Mouse (Mus musculus) neural tube, embryonic 12.5 days (tissue): ENCODE data around the gene Etfrf1. TPM values are rescaled to one million over a fixed set of nuclear protein-coding genes. Genes with fewer than 3 reads are reported as not detected.

Experiments used
- ATAC-seq: fragments of 200-750 bp; cut with Nextera tagmentation; 2 replicates; pipeline ENCODE4 v1.8.0; 2017; ENCODE audit warnings: low read depth, mild to moderate bottlenecking, moderate TSS enrichment, moderate library complexity; ENCODE audit not compliant: low FRiP score
- H3K27ac ChIP-seq: fragments of 300-500 bp; sonication (generic); 2 replicates; pipeline ENCODE4 v1.5.1; 2016
- H3K27me3 ChIP-seq: fragments of 300-500 bp; sonication (generic); replicated peaks from 2 replicates; pipeline ENCODE4 v1.6.1; 2016; ENCODE audit warnings: mild to moderate bottlenecking
- H3K36me3 ChIP-seq: fragments of 300-500 bp; sonication (generic); 2 replicates; pipeline ENCODE4 v1.6.1; 2016; ENCODE audit warnings: mild to moderate bottlenecking
- H3K4me1 ChIP-seq: fragments of 300-500 bp; sonication (generic); 2 replicates; pipeline ENCODE4 v1.6.1; 2016
- H3K4me2 ChIP-seq: fragments of 300-500 bp; sonication (generic); replicated peaks from 2 replicates; pipeline ENCODE4 v1.6.1; 2016; ENCODE audit warnings: mild to moderate bottlenecking
- H3K4me3 ChIP-seq: fragments of 300-500 bp; sonication (generic); 2 replicates; pipeline ENCODE4 v1.5.1; 2016
- H3K9ac ChIP-seq: fragments of 300-500 bp; sonication (generic); 2 replicates; pipeline ENCODE4 v1.6.1; 2016; ENCODE audit warnings: mild to moderate bottlenecking
- H3K9me3 ChIP-seq: fragments of 300-500 bp; sonication (generic); 2 replicates; pipeline ENCODE4 v1.6.1; 2016; ENCODE audit warnings: mild to moderate bottlenecking
- WGBS: fragments of 180-500 bp; shearing (Covaris S2); methylation state at CpG from one replicate; pipeline ENCODE4 v1.1.7; 2016; 5-methylcytosine and 5-hydroxymethylcytosine counted together
- polyA plus RNA-seq: library from polyadenylated mRNA; unstranded; fragments of >200 nt; fragmentation: Nextera tagmentation; extraction: Ambion mirVana; gene quantifications from 2 replicates; pipeline ENCODE4 v1.2.1, GENCODE M21; 2016

The Etfrf1 gene
- polyA plus RNA-seq, 1 experiment from 2014 or later, result 34.7 TPM

DNA sequence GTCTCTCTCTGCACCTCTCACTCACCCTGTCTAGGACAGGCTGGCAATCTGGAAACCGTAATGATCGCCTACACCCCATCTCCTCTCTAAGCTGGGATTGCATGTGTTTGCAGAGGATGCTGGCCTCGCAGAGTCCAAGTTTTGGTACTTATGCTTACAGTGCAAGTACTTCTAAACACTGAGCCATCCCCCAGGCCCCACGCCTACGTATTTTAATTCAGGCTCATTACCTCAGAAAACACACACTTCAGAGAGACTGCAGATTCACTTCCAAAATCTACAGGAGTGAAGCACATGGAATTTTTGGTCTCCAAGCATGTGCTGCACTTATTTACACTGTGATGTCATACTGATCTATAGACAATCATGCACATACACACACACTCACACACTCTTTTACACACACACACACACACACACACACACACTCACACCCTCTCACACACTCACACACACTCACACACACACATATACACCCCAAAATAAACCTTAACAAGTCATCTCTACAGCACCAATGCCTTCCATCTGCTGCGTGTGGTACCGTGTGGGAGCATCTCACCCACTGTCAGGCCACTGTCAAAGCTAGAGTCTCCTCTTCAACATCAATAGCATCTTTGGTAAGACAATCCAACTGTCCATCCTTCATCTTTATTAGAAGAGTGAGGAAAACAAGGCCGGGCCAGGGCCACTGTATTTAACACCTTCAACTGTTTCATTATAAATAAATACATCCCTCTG is 12.8 kb upstream of the Etfrf1 start:
- ATAC-seq, result no peak
- Histone ChIP-seq H3K9me3 (no peaks in the 10 kb centered on the region), H3K9ac (no peak overlapping the region), H3K4me2 (no peak overlapping the region), H3K4me1 (no peaks in the 10 kb centered on the region), H3K36me3 (no peaks in the 10 kb centered on the region), H3K27me3 (no peaks in the 10 kb centered on the region), H3K4me3 (no peak overlapping the region), H3K27ac (no peak overlapping the region)
- 93% methylated on average over 8 of the region's 8 CpGs for WGBS

DNA sequence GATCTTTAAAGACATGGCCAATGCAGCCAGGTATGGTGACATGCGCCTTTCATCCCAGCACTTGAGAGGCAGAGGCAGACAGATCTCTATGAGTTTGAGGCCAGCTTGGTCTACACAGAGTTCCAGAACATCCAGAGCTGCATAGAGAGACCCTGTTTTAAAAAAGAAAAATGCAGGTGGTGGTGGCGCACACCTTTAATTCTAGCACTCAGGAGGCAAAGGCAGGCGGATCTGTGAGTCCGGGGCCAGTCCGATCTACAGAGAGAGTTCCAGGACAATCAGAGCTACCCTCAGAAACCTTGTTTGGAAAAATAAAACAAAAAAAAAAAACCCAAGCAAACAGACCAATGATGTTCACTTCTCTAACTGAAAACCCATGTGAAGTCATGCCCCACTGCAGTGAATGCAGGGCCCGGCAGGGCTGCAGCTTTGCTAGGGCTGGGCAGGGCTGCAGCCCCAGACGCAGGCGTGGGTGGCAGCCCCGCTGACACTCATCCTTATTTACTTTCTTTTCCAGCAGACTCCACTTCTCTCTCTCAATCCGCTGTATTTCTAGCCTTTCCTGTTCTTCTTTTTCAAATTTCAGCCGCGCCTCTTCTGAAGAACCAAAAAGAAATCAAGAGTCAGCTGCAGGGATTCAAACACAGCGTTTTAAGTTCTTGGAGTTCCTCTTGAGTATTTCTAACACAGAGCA is 8.4 kb upstream of the Etfrf1 start:
- no peak overlapping the region for H3K4me3 ChIP-seq
- no peak overlapping the region for H3K9ac ChIP-seq
- no peaks in the 10 kb centered on the region for H3K36me3 ChIP-seq
- 85% methylated on average over 13 of the region's 13 CpGs for WGBS
- no peaks in the 10 kb centered on the region for H3K27me3 ChIP-seq
- H3K4me1 ChIP-seq, result no peaks in the 10 kb centered on the region
- no peak for ATAC-seq
- H3K27ac ChIP-seq, result no peak overlapping the region
- no peaks in the 10 kb centered on the region for H3K9me3 ChIP-seq
- H3K4me2 ChIP-seq, result no peak overlapping the region

GRCm38 (mm10) chr6:145204440-145204839 is 6.5 kb upstream of the Etfrf1 start:
- no peak for ATAC-seq
- no peak overlapping the region for H3K27ac ChIP-seq
- H3K4me1 ChIP-seq, result no peaks in the 10 kb centered on the region
- H3K9ac ChIP-seq, result no peak overlapping the region
- no peak overlapping the region for H3K4me3 ChIP-seq
- no peaks in the 10 kb centered on the region for H3K36me3 ChIP-seq
- H3K9me3 ChIP-seq, result no peaks in the 10 kb centered on the region
- H3K27me3 ChIP-seq, result no peaks in the 10 kb centered on the region
- 94% methylated on average over 6 of the region's 6 CpGs for WGBS
- no peak overlapping the region for H3K4me2 ChIP-seq

GRCm38 (mm10) chr6:145205142-145205541 is 5.8 kb upstream of the Etfrf1 start:
- Histone ChIP-seq H3K4me1 (0 out of 2 replicates have a peak, but pooled peaks cover under 1% of the 10 kb centered on the region), H3K4me3 (no peak overlapping the region), H3K9me3 (no peaks in the 10 kb centered on the region), H3K9ac (no peak overlapping the region), H3K27me3 (no peaks in the 10 kb centered on the region), H3K27ac (no peak overlapping the region), H3K36me3 (no peaks in the 10 kb centered on the region), H3K4me2 (no peak overlapping the region)
- ATAC-seq, result no peak
- 77% methylated on average over 10 of the region's 10 CpGs for WGBS

- Histone ChIP-seq H3K4me1 (peaks cover 11% of the 10 kb centered on the region), H3K36me3 (no peaks in the 10 kb centered on the region), H3K9me3 (no peaks in the 10 kb centered on the region), H3K4me2 (peak overlapping the region; percentile 67), H3K4me3 (peak overlapping the region; percentile 38), H3K9ac (no peak overlapping the region), H3K27me3 (no peaks in the 10 kb centered on the region), H3K27ac (no peak overlapping the region)
- WGBS, result 36% methylated on average over 8 of the region's 8 CpGs
- ATAC-seq, result peak; percentile 4; the same call in 1 of the 2 replicates
Observed at GRCm38 (mm10) chr6:145210056-145210680, 766 bp upstream of the Etfrf1 start.

DNA sequence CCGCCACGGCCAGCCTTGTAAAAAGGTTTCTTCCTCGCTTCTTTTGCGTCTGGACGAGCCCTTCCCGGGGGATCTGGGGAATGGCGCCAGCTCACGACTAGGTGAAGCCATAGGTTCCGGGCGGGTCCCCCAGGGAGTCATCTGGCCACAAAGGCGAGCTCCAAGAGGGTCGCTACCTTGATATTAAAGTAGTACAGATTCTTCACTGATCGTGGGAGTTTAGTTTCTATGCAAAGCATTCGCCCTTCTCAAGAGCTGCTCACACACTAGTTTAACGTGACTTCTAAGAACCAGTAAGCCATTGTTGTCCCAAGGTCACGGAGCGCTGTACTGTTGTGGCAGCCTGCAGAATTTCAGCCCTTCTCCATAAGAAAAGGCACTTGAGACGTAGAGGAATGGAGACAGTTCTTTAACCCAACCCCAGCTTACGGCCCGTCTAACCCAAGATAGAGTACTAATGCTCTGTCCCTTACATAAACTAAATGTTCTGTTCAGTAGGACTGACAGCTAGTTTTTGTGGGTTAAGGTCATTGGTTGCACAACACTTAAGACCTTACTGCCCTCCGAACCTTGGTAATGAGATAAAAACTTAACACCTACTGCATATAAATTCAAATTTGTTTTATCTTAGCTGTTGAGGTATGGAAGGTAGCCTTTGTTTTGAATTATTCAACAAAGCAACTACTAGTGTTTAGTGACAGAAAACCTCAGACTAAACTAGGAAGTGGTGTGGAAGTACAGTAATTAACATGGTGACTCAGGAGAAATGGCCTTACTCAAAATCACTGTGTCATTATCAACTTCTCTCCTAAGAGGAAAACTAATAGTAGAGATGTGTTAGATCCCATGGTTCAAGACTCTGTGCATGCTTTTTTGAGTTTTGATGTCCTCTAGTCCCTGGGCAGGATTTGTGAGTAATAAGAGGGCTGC is 707 bp downstream of the Etfrf1 start:
- H3K27me3 ChIP-seq, result no peaks in the 10 kb centered on the region

DNA sequence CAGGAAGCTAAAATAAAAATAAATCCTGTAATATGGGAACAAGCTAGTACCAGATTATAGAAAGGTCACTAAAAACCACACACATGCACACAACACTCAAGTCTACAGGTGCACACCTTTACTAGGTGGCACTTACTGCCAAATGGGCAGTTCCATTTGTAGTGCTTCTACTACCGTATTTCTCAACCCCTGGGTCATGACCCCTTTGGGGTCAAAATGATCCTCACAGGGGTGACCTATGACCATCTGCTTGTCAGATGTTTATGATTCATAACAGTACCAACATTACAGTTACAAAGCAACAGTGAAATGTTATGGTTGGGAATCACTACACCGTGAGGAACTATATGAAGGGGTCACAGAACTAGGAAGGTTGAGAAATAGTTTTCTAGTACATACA is 3.0 kb downstream of the Etfrf1 start:
- ATAC-seq, result no peak
- Histone ChIP-seq H3K4me1 (peaks cover 11% of the 10 kb centered on the region), H3K36me3 (peaks cover 8% of the 10 kb centered on the region), H3K27ac (no peak overlapping the region), H3K4me3 (no peak overlapping the region), H3K27me3 (no peaks in the 10 kb centered on the region), H3K9ac (no peak overlapping the region), H3K9me3 (no peaks in the 10 kb centered on the region), H3K4me2 (no peak overlapping the region)
- 77% methylated on average over 2 of the region's 2 CpGs for whole genome bisulfite sequencing

More for the DNA sequence above, 707 bp downstream of the Etfrf1 start:
- peak overlapping the region; percentile 67 for H3K4me2 ChIP-seq
- peak overlapping the region; percentile 95 for H3K27ac ChIP-seq
- peaks cover 11% of the 10 kb centered on the region for H3K4me1 ChIP-seq
- H3K4me3 ChIP-seq, result peak overlapping the region; percentile 68
- ATAC-seq, result peak; percentile 51
- no peaks in the 10 kb centered on the region for H3K9me3 ChIP-seq
- WGBS, result 6% methylated on average over 21 of the region's 21 CpGs
- H3K9ac ChIP-seq, result peak overlapping the region; percentile 84
- H3K36me3 ChIP-seq, result no peaks in the 10 kb centered on the region

- Histone ChIP-seq H3K9ac (no peak overlapping the region), H3K36me3 (peaks cover 15% of the 10 kb centered on the region), H3K9me3 (no peaks in the 10 kb centered on the region), H3K27ac (no peak overlapping the region), H3K4me3 (no peak overlapping the region), H3K27me3 (no peaks in the 10 kb centered on the region), H3K4me2 (no peak overlapping the region), H3K4me1 (peaks cover 7% of the 10 kb centered on the region)
- no peak for ATAC-seq
- 96% methylated on average over 3 of the region's 3 CpGs for WGBS
Observed at GRCm38 (mm10) chr6:145215826-145216225, 4.9 kb downstream of the Etfrf1 start.

GRCm38 (mm10) chr6:145224246-145224645 is 13.3 kb downstream of the Etfrf1 start:
- Histone ChIP-seq H3K9ac (no peak overlapping the region), H3K27me3 (no peaks in the 10 kb centered on the region), H3K4me3 (no peak overlapping the region), H3K27ac (no peak overlapping the region), H3K36me3 (peaks cover 7% of the 10 kb centered on the region), H3K4me1 (no peaks in the 10 kb centered on the region), H3K4me2 (no peak overlapping the region), H3K9me3 (no peaks in the 10 kb centered on the region)
- ATAC-seq, result no peak
- WGBS, result 94% methylated on average over 6 of the region's 6 CpGs

GRCm38 (mm10) chr6:145226296-145226695 is 15.4 kb downstream of the Etfrf1 start:
- Histone ChIP-seq H3K4me2 (no peak overlapping the region), H3K9me3 (no peaks in the 10 kb centered on the region), H3K27ac (no peak overlapping the region), H3K27me3 (no peaks in the 10 kb centered on the region), H3K9ac (no peak overlapping the region), H3K36me3 (peaks cover 14% of the 10 kb centered on the region), H3K4me1 (no peaks in the 10 kb centered on the region), H3K4me3 (no peak overlapping the region)
- no peak for ATAC-seq
- WGBS, result 96% methylated on average over 3 of the region's 3 CpGs

DNA sequence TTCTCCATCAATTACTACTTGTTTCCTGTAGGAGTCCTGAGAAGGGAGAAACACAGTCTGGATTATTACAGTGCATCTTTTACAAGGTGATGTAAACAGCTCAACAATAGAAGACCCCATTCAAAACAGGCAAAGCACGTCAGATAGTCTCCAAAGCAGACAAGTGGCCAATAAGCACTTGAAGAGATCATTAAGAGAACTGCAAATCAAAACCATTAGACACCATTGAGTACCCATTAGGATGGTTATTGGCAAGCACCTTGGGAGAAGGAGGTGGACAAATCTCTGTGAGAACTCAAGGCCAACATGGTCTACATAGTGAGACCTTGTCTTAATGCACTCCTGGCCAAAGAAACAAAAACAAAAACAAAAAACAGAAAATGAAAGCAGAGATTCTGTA is 23.5 kb downstream of the Etfrf1 start:
- H3K9ac ChIP-seq, result no peak overlapping the region
- no peaks in the 10 kb centered on the region for H3K4me1 ChIP-seq
- H3K4me3 ChIP-seq, result no peak overlapping the region
- ATAC-seq, result no peak
- H3K36me3 ChIP-seq, result peaks cover 15% of the 10 kb centered on the region
- no peak overlapping the region for H3K4me2 ChIP-seq
- no peak overlapping the region for H3K27ac ChIP-seq
- no peaks in the 10 kb centered on the region for H3K27me3 ChIP-seq
- WGBS, result 69% methylated on average over 1 of the region's 1 CpGs
- no peaks in the 10 kb centered on the region for H3K9me3 ChIP-seq

GRCm38 (mm10) chr6:145235367-145235766 is 24.4 kb downstream of the Etfrf1 start:
- Histone ChIP-seq H3K27me3 (no peaks in the 10 kb centered on the region), H3K4me3 (no peak overlapping the region), H3K9ac (no peak overlapping the region), H3K4me2 (no peak overlapping the region), H3K4me1 (no peaks in the 10 kb centered on the region), H3K36me3 (peaks cover 11% of the 10 kb centered on the region), H3K27ac (no peak overlapping the region), H3K9me3 (no peaks in the 10 kb centered on the region)
- 92% methylated on average over 6 of the region's 6 CpGs for WGBS
- no peak for ATAC-seq
